Mouse (Mus musculus): ENCODE measurements around the gene Npy4r.

Npy4r gene

DNA sequence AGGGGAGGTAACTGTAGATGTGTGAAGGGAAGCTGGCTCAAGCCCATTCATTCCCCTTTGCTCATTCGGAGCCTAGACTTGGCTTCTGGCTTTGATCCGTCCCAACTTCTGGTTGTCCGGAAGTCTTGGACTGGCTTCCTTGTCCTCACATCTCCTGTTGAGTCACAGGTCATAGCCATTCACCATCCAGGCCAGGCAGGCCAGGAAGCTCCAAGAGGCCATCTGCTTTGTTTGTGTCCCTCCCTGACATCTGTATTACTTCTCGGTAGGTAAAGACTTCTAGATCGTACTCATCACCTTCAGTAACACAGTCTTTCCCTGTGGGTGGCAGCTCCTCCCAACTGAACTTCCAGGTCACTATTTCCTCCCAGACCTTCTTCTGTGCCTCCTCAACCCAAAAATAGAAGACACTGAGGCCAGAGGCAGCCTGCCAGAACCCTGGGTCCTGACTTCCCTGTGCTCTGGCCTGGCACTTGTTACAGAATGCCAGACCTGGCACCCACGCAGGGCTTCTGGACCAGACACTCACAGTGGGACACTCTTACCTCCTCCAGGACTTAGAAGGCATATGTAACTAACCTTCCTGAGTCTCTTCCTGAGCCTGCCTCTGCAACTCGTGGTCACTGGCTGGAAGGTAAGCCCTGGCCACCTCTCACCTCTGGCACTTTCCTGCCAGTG is 33.1 kb downstream of the Npy4r start:
- DNase-seq (ENCODE audit: low read depth, low spot score), result no peak

- DNase-seq (ENCODE audit: low read depth, low spot score), result no peak
These were observed 38.0 kb downstream of the Npy4r start for GRCm38 (mm10) chr14:34114311-34114710.

GRCm38 (mm10) chr14:34107594-34107993 is 44.7 kb downstream of the Npy4r start:
- no peak for DNase-seq (ENCODE audit: low read depth, low spot score)

- peak; percentile 32 for DNase-seq (ENCODE audit: low read depth, low spot score)
These were observed 45.8 kb downstream of the Npy4r start for GRCm38 (mm10) chr14:34106389-34107062.

DNA sequence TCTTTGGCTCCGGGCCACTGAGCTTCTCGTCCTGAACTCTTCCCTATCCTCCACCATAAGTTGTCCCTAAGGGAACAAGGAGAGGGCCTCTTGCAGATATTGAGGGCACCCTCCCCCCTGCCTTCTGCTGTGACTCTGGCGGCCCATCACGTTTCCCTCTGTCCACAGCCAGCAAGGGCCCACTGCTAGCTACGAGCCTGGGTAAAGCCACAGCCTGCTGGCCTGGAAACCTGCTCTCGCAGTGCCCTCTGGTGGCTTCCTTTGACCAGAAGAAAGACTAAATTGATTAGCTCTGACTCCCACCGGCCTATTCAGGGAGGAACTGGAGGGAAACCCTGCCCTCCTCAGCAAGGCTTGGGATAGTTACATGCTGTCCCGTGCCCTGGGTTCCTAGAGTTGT is 47.4 kb downstream of the Npy4r start:
- DNase-seq (ENCODE audit: low read depth, low spot score), result peak; percentile 66

GRCm38 (mm10) chr14:34103855-34104254 is 48.4 kb downstream of the Npy4r start:
- no peak for DNase-seq (ENCODE audit: low read depth, low spot score)

DNA sequence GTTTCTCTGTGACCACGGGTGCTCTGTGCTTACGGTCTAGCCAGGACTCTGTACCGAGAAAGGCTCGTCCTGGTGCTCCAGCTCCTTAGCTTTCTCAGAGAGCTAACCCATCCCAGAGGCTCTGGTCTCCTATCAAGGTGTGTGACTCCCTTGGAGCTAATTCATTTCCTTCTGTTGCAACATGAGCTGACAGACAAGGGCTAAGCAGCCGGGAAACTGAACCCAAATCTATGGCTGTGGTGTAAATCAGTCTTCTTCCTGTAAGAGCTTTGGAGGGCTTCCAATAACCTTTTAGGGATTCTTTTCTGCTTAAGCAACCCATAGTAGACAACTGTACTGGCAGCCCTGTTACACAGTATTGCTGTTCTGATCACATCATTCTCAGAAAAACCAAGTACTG is 49.7 kb downstream of the Npy4r start, which contains the start of gene A630023A22Rik:
Gene A630023A22Rik, minus strand, starts transcription at position 154 of the 400 bp plus-strand sequence.
- no peak for DNase-seq (ENCODE audit: low read depth, low spot score)

DNA sequence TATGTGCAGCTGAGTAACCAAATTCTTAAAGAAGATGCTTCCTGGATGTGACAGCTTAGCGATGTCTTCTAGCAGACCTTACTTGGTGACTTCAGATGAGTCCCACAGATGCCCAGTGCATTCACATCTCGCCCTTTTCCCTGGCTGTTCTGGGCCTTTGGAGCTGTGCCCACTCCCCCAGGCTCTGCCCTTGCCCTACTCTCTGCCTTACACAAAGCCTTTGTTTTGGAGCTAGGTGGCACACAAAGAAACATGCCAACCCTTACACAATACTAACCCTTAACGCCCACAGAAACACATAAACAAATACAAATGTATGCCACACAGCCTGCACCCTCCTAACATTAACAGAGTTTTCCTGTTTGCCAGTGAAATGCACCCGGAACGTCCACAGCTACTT is 56.1 kb downstream of the Npy4r start:
- no peak for DNase-seq (ENCODE audit: low read depth, low spot score)

Measured in mesoderm, embryonic 11.5 days (tissue).